ENCODE assay signal across 13 mouse cellular contexts in the genomic region with DNA sequence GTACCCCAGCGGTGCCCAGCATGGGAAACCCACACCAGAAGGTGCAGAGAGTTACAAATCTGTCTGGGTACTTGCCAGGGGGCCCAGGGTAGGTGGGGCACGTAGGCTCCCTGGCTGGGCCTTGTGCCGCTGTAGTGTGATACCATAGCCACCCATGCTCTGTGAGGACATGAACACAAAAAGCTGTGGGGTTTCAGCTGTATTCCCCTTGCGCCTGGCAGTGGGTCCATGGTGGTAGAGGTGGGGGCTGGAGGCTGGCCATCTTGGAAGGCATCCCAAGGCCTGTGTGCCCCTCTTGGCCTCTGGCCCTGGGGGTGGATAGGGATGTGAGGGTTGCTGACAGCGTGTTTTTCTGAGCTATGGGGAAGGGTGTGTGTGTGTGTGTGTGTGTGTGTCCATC. TPM values are rescaled to one million over a fixed set of nuclear protein-coding genes. Genes with fewer than 3 reads are reported as not detected.
A peak's percentile ranks its signal among the peaks of the same experiment; 100 is the strongest.
DNase-seq lines count a peak whose midpoint lies in the region; ATAC-seq and TF ChIP-seq lines count a peak whose summit lies in the region.
"Had no signal": no experiment of that assay in that cellular context is flagged by ENCODE, and none has a peak within 500 bp of the region (broad histone marks: within the 10 kb centered on the region; RNA-seq: fewer than 3 reads in every experiment).

No protein-coding gene starts in this region.

- intact Hi-C loops in heart, adult 2 months (cut with DNase I), result no loop called here

- H3K4me1 ChIP-seq in heart, adult 2 months (ENCODE audit: control insufficient read depth, insufficient read depth, low read length), result peaks cover 11% of the 10 kb centered on the region
- H3K4me1 ChIP-seq in stomach, embryonic 15.5 days, result peaks cover 27% of the 10 kb centered on the region
- H3K4me1 ChIP-seq in stomach, postnatal 0 days (replicated peaks; ENCODE audit: control insufficient read depth, insufficient read depth), result 0 out of 2 replicates have a peak, but pooled peaks cover 7% of the 10 kb centered on the region
- H3K4me1 ChIP-seq in forebrain, embryonic 11.5 days (replicated peaks; ENCODE audit: control insufficient read depth, insufficient read depth, low read length), result no peaks in the 10 kb centered on the region
- H3K4me1 ChIP-seq in intestine, embryonic 15.5 days (replicated peaks), result peaks cover 25% of the 10 kb centered on the region
- H3K4me1 ChIP-seq: forebrain, embryonic 13.5 days; midbrain, embryonic 15.5 days had no signal

- no peak for DNase-seq in heart, adult 2 months
- DNase-seq in heart, postnatal 4 days, result no peak
- DNase-seq in stomach, postnatal 0 days (ENCODE audit: low spot score), result no peak
- DNase-seq in kidney, adult 9 months, result peak; percentile 80
- DNase-seq in skeletal muscle tissue, adult 2 months (ENCODE audit: low read depth, low spot score), result peak; percentile 74
- DNase-seq in forebrain, embryonic 11.5 days (ENCODE audit: low spot score), result no peak
- DNase-seq: thymus, adult 18-20 months had no signal

- H3K27ac ChIP-seq in heart, adult 2 months, result peak overlapping the region; percentile 17
- peak overlapping the region; percentile 87; the same call in 1 of the 2 replicates for H3K27ac ChIP-seq in stomach, embryonic 15.5 days
- no peak overlapping the region for H3K27ac ChIP-seq in stomach, postnatal 0 days (replicated peaks)
- no peak overlapping the region for H3K27ac ChIP-seq in forebrain, embryonic 11.5 days (ENCODE audit: low read depth, low read length)
- no peak overlapping the region for H3K27ac ChIP-seq in intestine, embryonic 15.5 days
- H3K27ac ChIP-seq: forebrain, embryonic 13.5 days; limb, embryonic 13.5 days; midbrain, embryonic 15.5 days had no signal

- H3K9ac ChIP-seq in heart, adult 2 months (ENCODE audit: low read depth, low read length), result no peak overlapping the region
- no peak overlapping the region for H3K9ac ChIP-seq in stomach, embryonic 15.5 days
- H3K9ac ChIP-seq in stomach, postnatal 0 days (ENCODE audit: low read length), result no peak overlapping the region
- H3K9ac ChIP-seq in forebrain, embryonic 11.5 days (ENCODE audit: low read length), result no peak overlapping the region
- H3K9ac ChIP-seq in intestine, embryonic 15.5 days, result no peak overlapping the region
- H3K9ac ChIP-seq: forebrain, embryonic 13.5 days; limb, embryonic 13.5 days; midbrain, embryonic 15.5 days had no signal

- H3K4me2 ChIP-seq in stomach, embryonic 15.5 days, result no peak overlapping the region
- H3K4me2 ChIP-seq in stomach, postnatal 0 days (replicated peaks; ENCODE audit: low read depth), result no peak overlapping the region
- no peak overlapping the region for H3K4me2 ChIP-seq in forebrain, embryonic 11.5 days (ENCODE audit: low read depth, low read length, severe bottlenecking)
- H3K4me2 ChIP-seq in intestine, embryonic 15.5 days (replicated peaks), result no peak overlapping the region
- H3K4me2 ChIP-seq: forebrain, embryonic 13.5 days; limb, embryonic 13.5 days; midbrain, embryonic 15.5 days had no signal

- no peak for TF ChIP-seq CTCF in heart, adult 2 months (IDR thresholded peaks at IDR 0.05)
- no peak for TF ChIP-seq CTCF in stomach, postnatal 0 days (IDR thresholded peaks at IDR 0.05; ENCODE audit: low read depth)

- H3K27me3 ChIP-seq in heart, adult 2 months (ENCODE audit: control insufficient read depth, insufficient read depth, low read length), result no peaks in the 10 kb centered on the region
- no peaks in the 10 kb centered on the region for H3K27me3 ChIP-seq in stomach, embryonic 15.5 days (replicated peaks)
- no peaks in the 10 kb centered on the region for H3K27me3 ChIP-seq in stomach, postnatal 0 days (ENCODE audit: control insufficient read depth, insufficient read depth, low read length)
- H3K27me3 ChIP-seq in forebrain, embryonic 11.5 days (ENCODE audit: control insufficient read depth, insufficient read depth, low read length), result no peaks in the 10 kb centered on the region
- H3K27me3 ChIP-seq in intestine, embryonic 15.5 days (replicated peaks), result no peaks in the 10 kb centered on the region
- H3K27me3 ChIP-seq: forebrain, embryonic 13.5 days; limb, embryonic 13.5 days; midbrain, embryonic 15.5 days had no signal

- TF ChIP-seq POLR2A in heart, adult 2 months (IDR thresholded peaks at IDR 0.05; ENCODE audit: insufficient read depth, low read depth, low read length), result no peak

- H3K9me3 ChIP-seq in stomach, embryonic 15.5 days, result no peaks in the 10 kb centered on the region
- H3K9me3 ChIP-seq in stomach, postnatal 0 days (ENCODE audit: control insufficient read depth, low read length), result no peaks in the 10 kb centered on the region
- H3K9me3 ChIP-seq in forebrain, embryonic 11.5 days (ENCODE audit: control insufficient read depth, low read length), result no peaks in the 10 kb centered on the region
- no peaks in the 10 kb centered on the region for H3K9me3 ChIP-seq in intestine, embryonic 15.5 days
- H3K9me3 ChIP-seq: forebrain, embryonic 13.5 days; limb, embryonic 13.5 days; midbrain, embryonic 15.5 days had no signal

- ATAC-seq in stomach, embryonic 15.5 days (ENCODE audit: insufficient read depth, low FRiP score, low read depth), result 0 out of 2 replicates have a peak, but pooled peaks have one; percentile 19
- ATAC-seq in stomach, postnatal 0 days (ENCODE audit: low FRiP score, low TSS enrichment), result no peak
- no peak for ATAC-seq in forebrain, embryonic 11.5 days (replicated peaks; ENCODE audit: low FRiP score)
- ATAC-seq in intestine, embryonic 15.5 days, result no peak
- ATAC-seq: forebrain, embryonic 13.5 days; inflammation-experienced regulatory T-cells, adult 6 months; midbrain, embryonic 15.5 days had no signal

- no peak overlapping the region for H3K4me3 ChIP-seq in heart, adult 2 months
- no peak overlapping the region for H3K4me3 ChIP-seq in stomach, embryonic 15.5 days (replicated peaks)
- H3K4me3 ChIP-seq in stomach, postnatal 0 days (ENCODE audit: low read depth, low read length), result no peak overlapping the region
- H3K4me3 ChIP-seq in forebrain, embryonic 11.5 days (ENCODE audit: low read depth, low read length), result no peak overlapping the region
- H3K4me3 ChIP-seq in intestine, embryonic 15.5 days (replicated peaks), result no peak overlapping the region
- H3K4me3 ChIP-seq: forebrain, embryonic 13.5 days; limb, embryonic 13.5 days; midbrain, embryonic 15.5 days had no signal

- no peak for TF ChIP-seq EP300 in heart, adult 2 months (IDR thresholded peaks at IDR 0.05; ENCODE audit: insufficient read depth, low read depth, low read length)
- TF ChIP-seq EP300 in stomach, postnatal 0 days (optimal IDR thresholded peaks at IDR 0.05), result no peak

- WGBS in heart, adult 2 months, result 72% methylated on average over 5 of the region's 5 CpGs
- 77% methylated on average over 5 of the region's 5 CpGs for WGBS in stomach, embryonic 15.5 days
- 66% methylated on average over 5 of the region's 5 CpGs for WGBS in stomach, postnatal 0 days
- 90% methylated on average over 5 of the region's 5 CpGs for WGBS in forebrain, embryonic 11.5 days
- 69% methylated on average over 5 of the region's 5 CpGs for WGBS in intestine, embryonic 15.5 days

- no peaks in the 10 kb centered on the region for H3K36me3 ChIP-seq in heart, adult 2 months (ENCODE audit: control insufficient read depth, insufficient read depth, low read length)
- H3K36me3 ChIP-seq in stomach, embryonic 15.5 days, result peaks cover 6% of the 10 kb centered on the region; the same call in 1 of the 2 replicates
- H3K36me3 ChIP-seq in stomach, postnatal 0 days (ENCODE audit: control insufficient read depth, insufficient read depth, low read length), result no peaks in the 10 kb centered on the region
- no peaks in the 10 kb centered on the region for H3K36me3 ChIP-seq in forebrain, embryonic 11.5 days (ENCODE audit: control insufficient read depth, insufficient read depth, low read length)
- peaks cover 7% of the 10 kb centered on the region; the same call in 1 of the 2 replicates for H3K36me3 ChIP-seq in intestine, embryonic 15.5 days
- H3K36me3 ChIP-seq: midbrain, embryonic 15.5 days had no signal

- H3K79me2 ChIP-seq in heart, adult 2 months (replicated peaks; ENCODE audit: control insufficient read depth, insufficient read depth, low read length), result no peaks in the 10 kb centered on the region

RNA-seq across cellular contexts. Expression of gene Gprc5c, which starts 15.0 kb away (rescaled TPM):
- 1 to 10 TPM; 6.3 to 7.9 TPM for total RNA-seq in heart, adult 2 months (2021)
- 11.6 and 11.9 TPM in 2 replicates for polyA plus RNA-seq in heart, adult 2 months (2012; rRNA removed)
- 10 to 100 TPM; 11.9 to 12.1 TPM for total RNA-seq in heart, postnatal 4 days (2021)
- polyA plus RNA-seq in stomach, embryonic 15.5 days (2015; fragmentation: Nextera tagmentation; extraction: Ambion mirVana), result 26.7 and 27.4 TPM in 2 replicates
- polyA plus RNA-seq in stomach, postnatal 0 days (2015; fragmentation: Nextera tagmentation; extraction: Ambion mirVana), result 10.8 and 11.2 TPM in 2 replicates
- 14.1 and 14.4 TPM in 2 replicates for polyA plus RNA-seq in forebrain, embryonic 11.5 days (2014; fragmentation: Nextera tagmentation; extraction: Ambion mirVana)
- 15.5 and 16.0 TPM in 2 replicates for polyA plus RNA-seq in intestine, embryonic 15.5 days (2015; fragmentation: Nextera tagmentation; extraction: Ambion mirVana)
- polyA plus RNA-seq: inflammation-experienced regulatory T-cells, adult 6 months had no signal

RNA-seq across cellular contexts. Expression of gene Cd300a, which starts 23.8 kb away (rescaled TPM):
- under 1 TPM; 0.77 to 0.89 TPM for total RNA-seq in heart, adult 2 months (2021)
- polyA plus RNA-seq in heart, adult 2 months (2012; rRNA removed), result 1.1 TPM in 2 replicates
- under 1 TPM; 0.79 to 0.83 TPM for total RNA-seq in heart, postnatal 4 days (2021)
- 1.9 and 2.2 TPM in 2 replicates for polyA plus RNA-seq in stomach, embryonic 15.5 days (2015; fragmentation: Nextera tagmentation; extraction: Ambion mirVana)
- polyA plus RNA-seq in stomach, postnatal 0 days (2015; fragmentation: Nextera tagmentation; extraction: Ambion mirVana), result 1.5 and 2.1 TPM in 2 replicates
- polyA plus RNA-seq in forebrain, embryonic 11.5 days (2014; fragmentation: Nextera tagmentation; extraction: Ambion mirVana), result 0.35 and 0.64 TPM in 2 replicates
- 1.2 and 2.2 TPM in 2 replicates for polyA plus RNA-seq in intestine, embryonic 15.5 days (2015; fragmentation: Nextera tagmentation; extraction: Ambion mirVana)

Comparison
In these comparisons a context has a peak if more than half of its experiments do, and no peak if none do; other contexts are left out.
1. H3K27ac ChIP-seq: peak in heart, adult 2 months (single experiment) and stomach, embryonic 15.5 days (single experiment); none in stomach, postnatal 0 days (single experiment), forebrain, embryonic 11.5 days (single experiment) and intestine, embryonic 15.5 days (single experiment).
2. DNase-seq: peak in kidney, adult 9 months (single experiment) and skeletal muscle tissue, adult 2 months (single experiment); none in heart, adult 2 months (0 of 2), heart, postnatal 4 days (single experiment), stomach, postnatal 0 days (single experiment) and forebrain, embryonic 11.5 days (single experiment).